Mouse (Mus musculus): Measurements from ENCODE around the gene Amz1. TPM values are rescaled to one million over a fixed set of nuclear protein-coding genes. Genes with fewer than 3 reads are reported as not detected.
A peak's percentile ranks its signal among the peaks of the same experiment; 100 is the strongest.

The Amz1 gene
- total RNA-seq, 2 experiments from 2014 or later, result 17.4 to 20.5 TPM

DNA sequence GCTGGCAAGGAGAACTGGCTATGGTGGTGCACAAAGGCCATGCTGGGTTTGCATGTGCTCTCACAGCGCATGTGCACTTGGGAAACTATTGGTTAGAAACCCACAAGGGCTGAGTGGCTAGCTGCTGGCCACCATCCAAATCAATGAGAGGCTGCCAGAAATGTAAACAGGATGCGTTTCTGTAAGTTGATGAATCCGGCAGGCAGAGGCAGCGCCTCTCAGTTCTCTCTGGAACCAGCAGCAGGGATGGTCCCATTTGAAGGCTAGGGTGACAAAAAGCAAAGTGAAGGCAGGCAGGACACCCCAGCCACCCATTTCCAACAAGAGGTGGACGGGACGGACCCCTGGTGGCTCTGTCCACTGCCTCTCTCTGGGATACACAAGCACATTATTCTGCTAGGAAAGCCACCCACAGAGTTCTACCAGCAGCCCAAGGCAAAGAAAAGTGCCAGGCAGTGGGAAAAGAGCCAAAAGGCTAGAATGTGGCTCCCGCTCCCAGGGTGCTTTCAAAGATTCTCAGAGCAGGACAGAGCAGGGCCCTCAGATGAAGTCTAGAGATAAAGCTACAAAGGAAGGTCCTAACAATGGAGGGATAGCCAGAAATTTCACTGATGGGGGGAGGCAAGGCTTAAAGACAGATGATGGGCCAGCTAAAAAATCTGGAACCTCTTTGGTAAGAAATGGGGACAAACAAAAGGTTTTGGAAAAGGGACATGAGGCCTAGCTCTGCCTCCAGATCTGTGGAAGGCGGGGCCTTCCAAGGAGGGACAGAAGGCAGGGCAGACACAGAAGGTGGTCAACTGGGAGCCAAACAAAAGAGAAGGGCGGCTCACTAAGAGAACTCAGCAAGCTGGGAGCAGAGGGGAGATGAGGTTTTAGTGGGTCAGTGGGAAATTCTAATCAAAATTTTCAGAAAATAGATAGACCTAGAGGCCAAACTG is 67.3 kb downstream of the Amz1 start:
- intact Hi-C loops (cut with DNase I), result no loop called here
- peak; percentile 51 to 55 for DNase-seq (ENCODE audit: low spot score in 2 of 2)

DNA sequence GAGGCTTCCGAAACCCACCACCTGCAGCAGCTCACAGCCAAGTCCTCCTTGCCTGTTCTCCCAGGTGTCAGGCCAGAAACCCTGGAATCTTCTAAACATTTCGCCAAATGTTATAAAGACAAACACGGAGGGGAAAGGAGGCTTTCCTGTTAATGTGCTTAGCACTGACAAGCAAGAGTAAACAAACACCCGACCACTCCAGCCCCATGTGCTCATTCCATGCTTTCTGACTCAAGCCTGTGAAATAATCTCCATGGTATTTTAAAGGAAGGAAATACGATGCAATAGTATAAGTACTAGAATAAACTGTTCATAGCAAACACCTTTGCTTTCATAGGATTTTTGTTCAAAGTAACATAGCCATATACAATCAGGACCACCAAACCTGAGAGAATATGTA is 68.3 kb downstream of the Amz1 start:
- DNase-seq (ENCODE audit: low spot score in 2 of 2), result no peak
- intact Hi-C loops (cut with DNase I), result no loop called here

DNA sequence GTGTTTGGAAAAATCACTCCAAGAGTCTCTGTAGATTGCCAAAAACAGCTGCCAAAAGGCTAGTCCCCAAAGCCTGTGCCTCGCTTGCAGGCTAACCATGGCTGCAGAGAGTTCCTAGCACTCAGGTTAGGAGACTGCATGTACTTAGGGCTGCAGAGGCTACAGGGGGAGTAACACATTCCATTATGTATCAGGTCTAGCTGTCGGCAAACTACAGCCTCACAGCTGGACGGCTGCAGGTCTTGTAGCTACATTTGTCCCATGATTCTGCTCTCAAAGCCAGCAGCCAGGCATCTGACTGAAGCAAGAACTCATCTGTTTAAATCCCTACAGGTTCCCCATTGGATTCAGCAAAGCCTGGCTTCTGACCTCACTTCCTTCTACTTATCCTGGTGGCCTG is 70.8 kb downstream of the Amz1 start:
- no peak for DNase-seq (ENCODE audit: low spot score in 2 of 2)
- intact Hi-C loops (cut with DNase I), result no loop called here

DNA sequence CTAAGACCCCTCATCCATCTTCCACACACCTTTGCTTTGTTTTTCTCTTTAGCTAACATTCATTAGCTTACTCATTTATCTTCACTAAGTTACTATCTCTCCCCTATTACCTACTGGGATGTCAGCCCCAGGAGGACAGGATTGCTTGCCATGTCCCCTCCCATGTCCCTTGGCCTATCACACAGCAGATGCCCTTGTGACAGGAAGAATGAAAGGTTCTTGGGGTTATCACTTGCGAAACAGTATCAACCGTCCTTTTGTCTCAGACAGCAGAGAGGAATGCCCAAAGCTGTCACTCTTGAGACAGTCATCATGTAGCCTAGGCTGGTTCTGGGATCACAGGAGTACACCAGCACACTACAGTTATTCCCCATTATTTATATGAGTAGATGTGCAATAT is 71.2 kb downstream of the Amz1 start:
- no peak for DNase-seq (ENCODE audit: low spot score in 2 of 2)
- intact Hi-C loops (cut with DNase I), result no loop called here

DNA sequence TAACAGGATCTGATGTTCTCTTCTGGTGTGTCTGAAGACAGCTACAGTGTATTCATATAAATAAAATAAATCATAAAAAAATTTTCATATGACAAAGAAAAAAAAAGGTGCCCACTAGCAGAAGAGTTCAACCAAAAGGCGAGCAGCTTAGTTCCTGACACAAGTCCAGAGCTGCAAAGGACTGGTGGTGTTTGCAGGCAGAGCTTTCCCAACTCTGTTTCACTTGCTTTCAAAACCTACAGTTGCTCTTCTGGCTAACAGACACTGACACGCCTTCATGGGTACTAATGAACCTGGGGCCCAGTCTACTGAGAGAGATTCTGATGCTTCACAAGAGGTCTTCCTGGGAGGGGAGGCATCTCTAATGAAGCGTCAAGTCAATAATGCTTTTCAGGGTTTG is 72.1 kb downstream of the Amz1 start:
- no peak for DNase-seq (ENCODE audit: low spot score in 2 of 2)
- intact Hi-C loops (cut with DNase I), result no loop called here

DNA sequence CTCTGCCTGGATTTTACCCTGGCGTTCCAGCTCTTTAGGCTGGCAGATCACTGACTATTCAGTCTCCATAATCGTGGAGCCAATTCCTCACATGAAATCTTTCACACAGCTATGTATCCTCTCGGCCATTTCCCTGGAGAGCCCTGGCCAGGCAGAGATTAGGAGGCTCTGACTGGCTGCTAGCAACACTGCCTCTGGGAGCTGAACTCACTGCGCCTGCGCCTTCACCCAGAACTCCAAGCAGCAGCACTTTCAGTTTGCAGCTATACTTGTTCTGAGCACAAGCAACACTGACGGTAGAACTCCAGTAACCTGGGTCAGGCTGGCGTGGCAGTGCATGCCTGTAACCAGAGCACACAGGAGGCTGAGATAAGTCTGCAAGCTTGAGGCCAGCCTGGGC is 74.2 kb downstream of the Amz1 start:
- no peak for DNase-seq (ENCODE audit: low spot score in 2 of 2)
- intact Hi-C loops (cut with DNase I), result no loop called here

DNA sequence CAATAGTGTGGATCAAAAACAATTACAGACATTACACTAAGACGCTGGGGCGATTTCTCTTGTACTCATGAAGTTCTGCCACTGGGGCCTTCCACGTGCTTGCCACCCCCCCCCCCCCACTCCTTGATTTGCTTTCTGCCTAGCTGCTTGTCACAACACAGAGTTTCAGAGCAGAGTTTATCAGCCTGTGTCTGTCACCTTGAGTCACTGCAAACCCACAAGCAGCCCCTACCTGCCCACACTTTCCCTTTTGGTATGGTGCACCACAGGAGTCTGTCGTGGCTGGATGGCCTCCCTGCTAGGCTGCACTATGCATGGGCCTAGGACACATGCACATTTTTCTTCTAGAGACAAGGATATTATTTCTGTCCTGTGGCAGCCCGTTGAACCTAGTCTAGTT is 74.8 kb downstream of the Amz1 start:
- intact Hi-C loops (cut with DNase I), result no loop called here

DNA sequence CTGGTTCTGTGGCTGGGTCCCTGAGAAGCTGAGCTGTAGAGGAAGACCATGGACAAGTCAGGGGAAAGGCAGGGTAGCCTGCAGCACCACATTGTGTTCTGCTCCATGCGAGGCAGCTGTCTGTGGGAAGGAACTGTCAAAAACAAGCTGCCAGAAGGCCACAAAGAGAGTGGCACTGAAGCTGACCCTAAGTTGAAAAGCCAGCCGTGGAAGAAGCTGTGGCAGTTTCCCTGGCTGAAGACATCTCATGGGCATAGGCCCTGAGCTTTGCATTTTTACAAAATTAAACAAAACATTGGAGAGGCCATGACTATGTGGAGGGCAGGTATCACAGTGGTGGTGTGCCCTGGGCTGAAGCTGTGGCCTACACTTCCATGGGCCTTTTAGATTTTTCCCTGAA is 75.3 kb downstream of the Amz1 start:
- DNase-seq (ENCODE audit: low spot score in 2 of 2), result no peak
- intact Hi-C loops (cut with DNase I), result no loop called here

More for the DNA sequence above, 74.8 kb downstream of the Amz1 start:
- DNase-seq (ENCODE audit: low spot score in 2 of 2), result no peak

DNA sequence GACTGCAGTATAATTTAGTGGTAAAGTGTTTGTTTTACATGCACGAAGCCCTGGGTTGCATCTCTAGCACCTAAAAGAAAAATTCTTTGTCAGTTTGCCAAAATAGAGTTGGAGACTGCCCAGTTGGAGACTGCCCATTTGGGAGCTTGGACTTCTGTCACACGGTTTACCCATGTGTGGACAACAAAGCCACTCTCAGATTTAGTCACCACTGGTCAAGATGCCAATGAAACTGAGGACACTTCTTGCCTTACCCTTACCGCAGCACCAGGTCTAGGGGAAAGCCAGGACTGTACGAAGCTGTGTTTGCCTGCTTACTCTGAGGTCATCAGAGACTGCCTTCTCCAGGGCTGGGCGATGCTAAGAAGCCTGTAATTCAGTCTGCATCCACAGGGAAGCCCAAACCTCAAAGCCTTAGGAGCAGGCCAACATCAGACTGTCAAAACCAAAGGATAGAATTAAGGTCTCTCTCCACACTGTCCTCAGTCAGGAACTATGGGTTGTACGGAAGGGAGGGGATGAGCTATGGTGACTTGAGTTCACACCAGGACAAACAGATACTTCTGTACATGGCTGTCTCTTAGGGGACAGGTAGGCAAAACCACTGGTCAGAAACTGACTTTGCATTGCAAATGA is 76.5 kb downstream of the Amz1 start:
- intact Hi-C loops (cut with DNase I), result no loop called here
- no peak for DNase-seq (ENCODE audit: low spot score in 2 of 2)

DNA sequence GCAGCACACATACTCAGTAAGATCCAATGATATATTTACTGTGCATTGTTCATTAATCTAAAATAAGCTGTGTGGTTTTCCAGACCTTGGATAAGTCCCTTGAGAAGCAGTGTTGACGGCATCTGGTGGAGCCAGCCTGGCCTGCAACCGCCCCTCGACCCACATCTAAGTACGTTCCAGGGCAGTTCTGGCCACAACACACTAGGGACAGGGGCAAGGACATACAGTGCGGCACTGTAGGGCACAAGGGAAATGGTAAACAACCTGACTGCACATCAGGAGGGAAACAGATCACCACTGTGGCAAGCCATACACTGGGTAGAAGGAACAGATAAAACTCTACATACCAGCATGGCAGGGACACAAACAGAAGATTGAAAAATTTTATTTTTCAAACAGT is 77.9 kb downstream of the Amz1 start:
- intact Hi-C loops (cut with DNase I), result no loop called here

DNA sequence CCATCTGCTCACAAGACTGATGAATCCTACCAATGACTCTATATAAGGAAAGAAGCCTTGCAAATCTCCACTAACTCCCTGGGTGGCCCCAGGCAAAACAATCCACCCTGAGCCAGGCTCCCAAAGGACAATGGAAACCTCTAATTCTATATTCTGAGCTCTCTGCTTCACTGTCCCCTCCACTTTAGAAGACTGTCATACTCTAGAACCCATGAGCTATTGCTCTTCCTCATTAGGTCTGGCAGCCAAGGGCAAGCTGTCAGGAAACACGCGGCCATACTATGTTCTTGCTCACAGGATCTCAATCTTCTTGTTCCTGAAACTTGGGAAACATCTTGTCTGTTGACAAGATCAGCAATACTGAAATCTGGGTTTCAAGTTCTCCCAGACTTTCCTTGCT is 82.3 kb downstream of the Amz1 start:
- no peak for DNase-seq (ENCODE audit: low spot score in 2 of 2)
- intact Hi-C loops (cut with DNase I), result no loop called here

More for the DNA sequence above, 77.9 kb downstream of the Amz1 start:
- DNase-seq (ENCODE audit: low spot score in 2 of 2), result no peak

DNA sequence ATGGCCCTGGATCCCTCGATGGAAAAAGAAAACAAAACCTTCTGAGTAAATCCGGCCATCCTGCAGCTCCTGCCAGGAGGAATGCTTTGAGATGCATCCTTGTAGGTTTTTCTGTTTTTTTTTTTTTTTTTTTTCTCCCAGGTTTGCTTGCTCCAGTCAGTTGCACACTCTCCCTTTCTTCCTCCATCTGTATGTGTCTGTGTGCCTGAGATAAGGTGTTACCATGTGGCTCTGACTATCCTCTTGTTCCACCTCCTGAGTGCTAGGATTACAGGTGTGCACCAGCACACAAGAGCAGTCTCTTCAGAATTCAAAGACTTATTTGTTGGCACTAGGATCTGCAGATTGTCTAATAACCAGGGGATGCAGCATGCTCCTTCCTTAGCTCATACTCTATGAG is 83.0 kb downstream of the Amz1 start:
- intact Hi-C loops (cut with DNase I), result no loop called here

More for the DNA sequence above, 83.0 kb downstream of the Amz1 start:
- DNase-seq (ENCODE audit: low spot score in 2 of 2), result no peak

Other genes starting within 250 kb of the Amz1 start
- 10 to 100 TPM; 19.7 to 19.8 TPM for gene Chst12, start 218.6 kb upstream of the Amz1 start, total RNA-seq (2021)
- not detected for gene Grifin, start 159.1 kb upstream of the Amz1 start, total RNA-seq (2021)
- gene Lfng, start 116.8 kb upstream of the Amz1 start, total RNA-seq (2021), result 10 to 100 TPM; 18.8 to 28.4 TPM
- gene Ttyh3, start 75.1 kb upstream of the Amz1 start, total RNA-seq (2021), result 100 to 1,000 TPM; 342 to 349 TPM
- gene Iqce, start 21.7 kb upstream of the Amz1 start, total RNA-seq (2021), result 10 to 100 TPM; 49.0 to 63.8 TPM
- 10 to 100 TPM; 24.8 to 27.4 TPM for gene Brat1, start 19.1 kb upstream of the Amz1 start, total RNA-seq (2021)
- 10 to 100 TPM; 68.1 to 73.8 TPM for gene Gna12, start 106.3 kb downstream of the Amz1 start, total RNA-seq (2021)